Mouse (Mus musculus): Measurements from ENCODE around the gene Sdf2l1.
"Not testable (repeated sequence)": the region's sequence is repeated elsewhere in the genome, so short reads cannot be mapped to it uniquely, and the experiment has no call there.

Gene Sdf2l1

DNA sequence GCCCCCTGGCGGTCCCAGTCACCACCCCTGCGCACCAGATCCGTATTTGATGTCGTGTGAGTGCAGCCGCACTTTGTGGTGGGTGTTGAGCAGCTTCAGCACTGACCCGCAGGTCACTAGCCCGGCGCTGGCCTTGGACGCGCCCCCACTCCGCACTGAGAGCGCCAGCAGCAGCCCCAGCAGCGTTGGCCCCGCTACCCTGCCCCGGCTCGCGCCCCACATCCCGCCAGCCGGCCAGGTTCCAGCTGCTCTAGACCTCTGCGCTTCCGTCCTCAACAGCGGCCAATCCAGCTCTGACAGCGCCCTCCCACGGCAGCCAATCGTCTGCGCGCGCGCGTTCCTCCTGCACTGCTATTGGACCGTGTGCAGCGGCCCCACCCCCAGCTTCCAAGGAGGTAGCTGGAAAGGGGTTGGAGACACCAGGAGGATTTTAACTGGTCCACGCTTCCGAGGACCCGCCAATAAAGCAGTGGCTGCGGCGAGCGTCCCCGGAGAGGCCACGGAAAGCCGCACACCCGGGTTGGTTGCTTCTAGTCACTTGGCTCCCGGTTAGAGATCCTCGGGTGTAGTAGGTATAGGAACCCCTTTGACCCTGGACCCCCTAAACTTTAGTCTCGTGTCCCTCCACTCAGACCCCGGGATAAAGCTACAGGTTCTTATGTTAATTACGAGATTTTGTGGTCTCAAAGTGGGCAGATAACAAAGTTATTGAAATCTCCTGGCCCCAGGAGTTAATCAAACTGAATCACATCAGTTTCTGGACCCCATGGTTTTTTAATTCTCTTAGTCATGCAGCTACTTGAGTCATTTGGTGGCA, at the start of gene Sdf2l1:
Sdf2l1 (minus strand) TSS at position 295 of the 817 bp plus-strand sequence.
- DNase-seq, result peak; percentile 98

DNA sequence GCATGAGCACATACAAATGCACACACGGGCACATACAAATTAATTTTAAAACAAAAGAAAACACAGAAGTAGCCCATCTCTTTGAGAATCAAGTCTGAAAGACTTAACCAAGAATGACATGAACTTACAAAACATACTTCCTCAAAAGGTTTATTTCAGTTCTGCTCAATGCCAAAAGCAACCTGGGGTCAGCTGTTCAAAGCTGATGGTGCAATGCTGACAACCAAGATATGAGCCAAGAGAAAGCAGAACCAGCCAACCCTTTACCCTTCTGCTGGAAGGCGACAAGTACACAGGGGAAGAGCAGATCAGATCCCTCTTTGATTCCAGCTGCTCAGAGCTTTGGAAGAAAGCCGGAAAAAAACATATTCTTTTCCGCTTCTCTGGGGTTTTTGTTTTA, 49.2 kb upstream of the Sdf2l1 start:
- no peak for DNase-seq

DNA sequence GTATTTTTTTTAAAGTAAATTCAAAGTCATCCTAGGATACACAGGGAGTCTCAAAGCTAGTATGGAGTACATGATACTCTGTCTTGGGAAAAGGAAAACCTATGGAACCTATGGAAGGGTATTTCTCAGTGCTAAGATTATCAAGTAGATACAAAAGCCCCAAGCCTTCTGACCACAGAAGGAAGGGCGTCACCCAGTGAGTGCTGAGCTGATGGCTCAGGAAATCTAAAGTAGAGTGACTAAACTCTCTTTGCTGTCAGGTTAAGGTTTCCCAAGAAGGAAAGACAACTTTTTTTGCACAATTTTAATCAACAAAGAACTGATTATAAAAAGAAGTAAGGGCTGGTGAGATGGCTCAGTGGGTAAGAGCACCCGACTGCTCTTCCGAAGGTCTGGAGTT, 47.5 kb upstream of the Sdf2l1 start:
- DNase-seq, result no peak

DNA sequence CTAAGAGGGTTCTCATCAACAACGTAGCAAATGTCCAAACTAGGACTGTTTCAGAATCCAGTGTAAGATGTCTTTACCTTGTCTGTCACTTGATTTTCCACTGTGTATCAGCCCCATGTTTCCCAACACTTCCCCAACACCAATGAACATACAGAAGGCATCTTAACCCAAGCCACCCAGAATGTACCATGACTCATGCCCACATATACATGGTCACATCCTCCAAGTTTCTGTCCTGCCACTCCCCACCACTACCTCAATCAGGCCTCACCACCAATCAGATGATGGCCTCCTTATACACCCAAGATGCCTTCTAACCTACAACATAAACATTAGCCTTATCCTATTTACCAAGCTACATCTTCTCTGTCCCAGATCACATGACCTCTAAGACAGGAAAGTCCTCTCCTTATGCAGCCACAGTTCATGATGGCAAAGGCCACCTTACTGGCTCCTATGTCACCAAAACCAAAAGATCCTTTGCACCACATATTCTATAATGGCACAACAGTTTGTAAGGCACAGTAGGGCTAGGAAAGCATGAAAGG, 45.5 kb upstream of the Sdf2l1 start:
- DNase-seq, result no peak

DNA sequence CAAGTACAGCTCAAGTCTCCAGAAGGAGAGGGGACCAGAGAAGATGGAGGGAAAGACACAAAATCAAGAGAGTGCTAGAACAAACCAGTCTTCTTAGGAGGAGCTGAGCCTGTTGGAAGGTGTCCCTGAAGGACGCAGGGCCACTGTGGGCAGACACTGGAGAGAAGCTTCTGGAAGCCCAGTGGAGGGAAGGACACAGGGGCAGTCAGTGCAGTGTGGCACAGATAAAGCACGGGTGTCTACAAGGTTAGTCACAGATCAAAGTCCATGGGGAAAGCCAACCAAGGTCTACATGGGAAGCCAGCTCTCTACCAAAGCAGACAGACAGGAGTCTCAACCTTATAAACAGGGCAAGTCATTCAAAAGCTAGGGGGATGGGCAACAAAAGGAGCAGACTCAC, 43.6 kb upstream of the Sdf2l1 start:
- DNase-seq, result no peak

DNA sequence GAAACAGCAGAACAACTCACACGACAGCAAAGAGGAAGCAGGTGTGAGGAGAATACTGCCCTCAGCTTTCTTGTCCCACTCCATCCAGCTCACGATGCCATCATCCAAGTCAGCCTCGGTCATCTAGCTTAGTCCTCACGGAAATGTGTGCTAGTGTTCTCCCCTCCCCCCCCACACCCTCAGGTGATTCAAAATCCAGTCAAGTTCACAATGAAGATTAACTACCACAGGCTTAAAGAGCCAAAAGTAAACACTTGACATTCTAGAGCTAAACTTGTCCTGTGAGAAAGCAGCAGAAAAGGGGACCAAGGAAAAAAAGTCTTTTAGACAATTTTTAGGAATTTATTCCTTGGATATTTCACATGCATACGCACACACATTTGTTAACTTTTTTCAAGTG, 35.9 kb upstream of the Sdf2l1 start:
- DNase-seq, result no peak

DNA sequence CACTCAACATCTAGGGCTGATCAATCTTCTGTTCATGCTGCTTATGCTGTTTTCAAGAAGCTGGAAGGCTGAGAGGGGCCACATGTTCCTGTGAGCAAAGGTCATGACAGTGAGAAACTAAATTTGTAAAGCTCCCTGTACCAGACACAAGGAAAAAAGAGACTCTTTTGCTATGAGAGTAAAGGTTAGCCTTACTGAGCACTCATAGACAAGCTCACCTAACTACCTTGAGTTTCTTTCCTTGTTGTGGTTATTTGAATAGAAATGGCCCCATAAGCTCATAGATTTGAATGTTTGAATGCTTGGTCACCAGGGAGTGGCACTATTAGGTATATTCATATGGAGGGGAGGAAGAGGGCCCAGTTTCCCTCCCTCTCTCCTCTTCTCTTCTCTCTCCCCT, 35.0 kb upstream of the Sdf2l1 start:
- DNase-seq, result no peak

DNA sequence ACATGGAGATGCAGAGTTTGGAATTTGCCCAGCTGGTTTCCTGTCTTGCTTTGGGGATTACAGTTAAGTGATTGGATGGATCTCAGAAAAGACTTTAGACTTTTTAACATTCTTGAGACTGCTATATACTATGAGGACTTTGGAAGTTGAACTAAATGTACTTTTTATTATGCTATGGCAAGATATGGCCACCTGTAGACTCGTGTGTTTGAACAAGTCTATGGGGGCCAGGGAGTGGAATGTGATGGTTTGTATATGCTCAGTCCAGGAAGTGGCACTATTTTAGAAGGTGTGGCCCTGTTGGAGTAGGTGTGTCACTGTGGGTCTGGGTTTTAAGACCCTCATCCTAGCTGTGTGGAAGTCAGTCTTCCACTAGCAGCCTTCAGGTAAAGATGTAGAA, 33.3 kb upstream of the Sdf2l1 start:
- DNase-seq, result not testable (repeated sequence)

DNA sequence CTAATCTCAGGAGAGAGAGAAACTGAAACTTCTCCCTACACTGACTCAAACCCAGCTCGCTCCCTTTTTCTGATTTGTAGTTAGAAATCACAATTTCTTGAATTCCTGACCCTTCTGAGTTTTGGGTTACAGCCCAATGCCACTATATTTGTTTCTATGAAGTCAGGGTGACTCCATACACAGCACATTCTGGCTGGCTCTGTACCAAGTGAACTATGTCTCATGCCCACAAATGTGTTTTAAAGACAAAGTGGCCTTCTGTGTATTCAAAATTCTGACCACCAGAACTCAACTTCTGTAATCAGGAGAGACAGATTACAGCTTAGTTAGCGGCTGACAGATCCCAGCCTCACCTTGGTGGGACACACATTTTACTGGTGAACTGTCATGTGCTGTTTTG, 22.2 kb upstream of the Sdf2l1 start:
- DNase-seq, result peak; percentile 27

DNA sequence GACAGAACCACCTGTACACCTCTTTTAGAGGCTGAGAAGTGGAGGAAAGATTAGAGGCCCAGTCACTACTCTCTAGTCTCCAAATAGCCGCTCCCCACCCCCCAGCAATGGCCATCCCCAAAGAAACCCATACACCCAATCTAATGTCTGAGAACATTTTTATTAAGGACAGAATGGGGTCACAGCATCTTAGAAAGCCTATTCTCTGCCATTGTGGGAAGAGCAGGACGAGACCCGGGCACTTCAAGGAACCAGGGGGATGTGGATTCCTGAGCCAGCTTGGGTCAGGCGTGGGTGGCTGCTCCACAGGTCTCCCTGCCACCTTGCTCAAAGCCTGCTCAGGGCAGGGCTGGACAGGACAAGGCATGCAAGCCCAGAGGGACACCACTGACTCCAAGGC, 19.7 kb upstream of the Sdf2l1 start:
- DNase-seq, result no peak

DNA sequence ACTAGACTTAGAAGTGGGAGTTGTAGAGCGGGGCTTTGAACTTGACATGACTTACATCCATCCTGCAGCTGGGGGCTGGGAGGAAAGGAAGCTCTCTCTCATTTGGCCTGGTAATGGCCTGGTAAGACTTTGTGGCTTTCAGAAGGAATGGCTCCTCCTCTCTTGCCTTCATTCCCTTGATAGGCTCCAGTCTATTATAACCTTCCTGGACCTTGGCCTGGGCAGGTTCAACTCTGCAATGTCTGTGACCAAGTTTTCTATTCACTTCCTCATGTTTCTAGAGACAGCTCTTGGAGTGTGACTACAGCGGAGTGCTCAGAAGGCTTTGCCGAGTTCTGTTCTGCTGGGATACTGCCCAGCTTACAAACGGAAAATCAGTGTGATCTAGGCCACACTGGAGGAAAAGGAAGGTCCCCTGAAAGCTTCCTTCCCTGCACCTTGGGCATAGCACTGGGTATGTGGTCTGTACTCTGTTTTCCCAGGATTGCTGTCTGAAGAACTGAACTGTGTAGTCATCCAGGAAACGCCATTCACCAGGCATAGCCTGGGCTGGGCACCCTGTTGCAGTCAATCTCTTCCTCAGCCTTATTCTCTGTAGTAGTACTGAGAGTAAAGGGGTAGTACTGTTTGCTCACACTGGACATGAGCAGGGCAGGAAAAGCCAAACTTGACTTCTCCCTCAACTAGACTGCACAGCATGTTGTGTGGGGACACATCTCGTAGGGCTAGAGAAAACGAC, 18.5 kb upstream of the Sdf2l1 start:
- DNase-seq, result peak; percentile 25

DNA sequence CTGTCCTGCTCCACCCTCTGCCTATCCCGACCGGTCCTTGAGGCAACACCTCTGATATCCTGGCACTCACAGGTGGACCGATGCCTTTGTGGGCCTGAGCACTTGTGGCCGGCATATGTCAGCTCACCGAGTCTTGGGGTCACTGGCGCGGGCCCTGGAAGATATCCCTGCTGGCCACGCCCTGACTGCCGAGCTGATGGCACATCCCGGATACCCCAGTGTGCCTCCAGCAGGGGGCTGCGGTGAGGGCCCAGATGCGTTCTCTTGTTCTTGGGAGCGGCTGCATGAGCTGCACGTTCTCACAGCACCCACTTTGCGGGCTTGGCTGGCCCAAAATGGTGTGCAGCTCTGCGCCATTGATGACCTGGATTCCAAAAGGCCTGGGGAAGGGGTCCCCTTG, 15.9 kb upstream of the Sdf2l1 start:
- DNase-seq, result peak; percentile 22

DNA sequence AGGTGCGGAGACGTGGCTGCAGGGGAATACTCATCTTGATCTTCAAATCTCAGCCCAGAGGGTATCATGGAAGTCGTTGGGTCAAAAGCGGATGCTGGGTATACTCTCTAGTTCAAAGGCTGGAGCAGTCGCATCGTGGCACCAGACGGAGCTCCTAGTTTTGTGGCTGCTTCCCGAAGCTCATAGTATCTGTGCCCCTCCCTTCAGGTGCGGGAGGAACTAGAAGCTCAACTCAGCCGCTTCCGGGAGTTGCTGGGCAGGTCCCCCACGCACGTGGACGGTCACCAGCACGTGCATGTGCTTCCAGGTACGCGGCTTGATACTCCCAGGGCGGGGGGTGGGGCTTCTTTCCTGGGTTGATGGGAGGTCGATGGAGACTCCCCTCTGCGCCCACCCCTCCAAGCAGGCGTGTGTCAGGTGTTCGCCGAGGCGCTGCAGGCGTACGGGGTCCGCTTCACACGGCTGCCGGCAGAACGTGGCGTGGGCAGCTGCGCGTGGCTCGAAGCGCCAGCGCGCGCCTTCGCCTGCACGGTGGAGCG, 15.3 kb upstream of the Sdf2l1 start:
- peak; percentile 12 for DNase-seq

DNA sequence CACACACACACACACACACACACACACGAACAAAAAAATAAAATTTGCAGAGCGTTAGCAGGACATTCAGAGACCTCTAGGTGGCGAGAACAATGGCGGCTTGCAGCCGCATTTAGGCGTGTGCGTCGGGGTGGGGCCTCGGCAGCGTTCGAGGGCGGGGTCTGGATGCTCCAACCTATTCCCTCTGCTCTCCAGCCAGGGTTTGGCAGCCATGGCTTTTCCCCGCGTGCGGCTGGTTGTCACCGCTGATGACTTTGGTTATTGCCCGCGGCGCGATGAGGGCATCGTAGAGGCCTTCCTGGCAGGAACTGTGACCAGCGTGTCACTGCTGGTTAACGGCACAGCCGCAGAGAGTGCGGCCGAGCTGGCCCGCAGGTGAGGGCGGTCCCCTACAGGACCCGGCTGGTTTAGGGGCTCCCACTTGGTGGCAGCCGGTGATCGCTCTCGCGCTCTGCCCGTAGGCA, 14.6 kb upstream of the Sdf2l1 start, which contains the start of gene Ccdc116:
Ccdc116 (minus strand) TSS at position 458 of the 464 bp plus-strand sequence.
- DNase-seq, result peak; percentile 82

DNA sequence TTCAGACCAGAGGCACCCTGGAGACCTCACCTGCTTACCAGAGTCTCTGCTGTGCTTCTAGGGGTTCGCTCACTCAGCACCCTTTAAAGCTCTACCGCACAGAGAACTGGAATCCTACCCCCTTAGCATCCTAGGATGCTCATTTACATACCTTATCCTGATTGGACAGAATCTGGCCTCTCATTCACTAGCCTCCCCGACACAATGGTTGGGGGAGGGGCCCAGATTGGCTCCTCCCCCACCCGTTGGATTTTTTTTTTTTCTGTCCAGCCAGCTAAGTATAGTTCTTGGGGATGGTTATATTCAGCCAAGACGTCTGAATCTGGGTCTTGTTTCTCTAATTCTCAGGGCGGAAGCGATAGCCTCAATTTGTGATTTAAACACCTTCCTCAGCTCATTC, 12.2 kb upstream of the Sdf2l1 start, which contains the start of gene Ydjc:
Ydjc (plus strand) TSS at position 283 of the 400 bp plus-strand sequence.
- DNase-seq, result no peak

DNA sequence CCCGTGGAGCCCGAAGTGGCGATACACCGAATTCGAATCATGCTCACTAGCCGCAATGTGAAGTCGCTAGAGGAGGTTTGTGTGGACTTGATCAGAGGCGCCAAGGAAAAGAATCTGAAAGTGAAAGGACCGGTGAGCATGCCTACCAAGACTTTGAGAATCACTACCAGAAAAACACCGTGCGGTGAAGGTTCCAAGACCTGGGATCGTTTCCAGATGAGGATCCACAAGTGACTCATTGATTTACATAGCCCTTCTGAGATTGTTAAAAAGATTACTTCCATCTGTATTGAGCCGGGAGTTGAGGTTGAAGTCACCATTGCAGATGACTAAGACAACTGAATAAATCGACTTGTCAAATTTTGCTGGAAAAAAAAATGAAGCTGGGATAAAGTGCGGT, 5.2 kb upstream of the Sdf2l1 start:
- DNase-seq, result no peak

DNA sequence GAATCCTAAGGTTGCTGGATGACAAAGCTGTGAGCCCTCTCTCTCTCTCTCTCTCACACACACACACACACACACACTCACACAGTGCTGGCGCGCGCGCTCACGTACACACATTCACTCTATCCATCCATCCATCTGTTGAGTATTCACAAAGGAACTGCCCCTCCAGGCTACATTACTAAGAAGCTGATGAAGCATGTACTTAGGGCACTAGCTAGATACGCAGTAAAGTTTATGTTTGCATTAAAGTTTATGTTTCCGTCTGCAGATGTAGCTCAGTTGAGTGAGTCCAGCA, 670 bp upstream of the Sdf2l1 start:
- no peak for DNase-seq

DNA sequence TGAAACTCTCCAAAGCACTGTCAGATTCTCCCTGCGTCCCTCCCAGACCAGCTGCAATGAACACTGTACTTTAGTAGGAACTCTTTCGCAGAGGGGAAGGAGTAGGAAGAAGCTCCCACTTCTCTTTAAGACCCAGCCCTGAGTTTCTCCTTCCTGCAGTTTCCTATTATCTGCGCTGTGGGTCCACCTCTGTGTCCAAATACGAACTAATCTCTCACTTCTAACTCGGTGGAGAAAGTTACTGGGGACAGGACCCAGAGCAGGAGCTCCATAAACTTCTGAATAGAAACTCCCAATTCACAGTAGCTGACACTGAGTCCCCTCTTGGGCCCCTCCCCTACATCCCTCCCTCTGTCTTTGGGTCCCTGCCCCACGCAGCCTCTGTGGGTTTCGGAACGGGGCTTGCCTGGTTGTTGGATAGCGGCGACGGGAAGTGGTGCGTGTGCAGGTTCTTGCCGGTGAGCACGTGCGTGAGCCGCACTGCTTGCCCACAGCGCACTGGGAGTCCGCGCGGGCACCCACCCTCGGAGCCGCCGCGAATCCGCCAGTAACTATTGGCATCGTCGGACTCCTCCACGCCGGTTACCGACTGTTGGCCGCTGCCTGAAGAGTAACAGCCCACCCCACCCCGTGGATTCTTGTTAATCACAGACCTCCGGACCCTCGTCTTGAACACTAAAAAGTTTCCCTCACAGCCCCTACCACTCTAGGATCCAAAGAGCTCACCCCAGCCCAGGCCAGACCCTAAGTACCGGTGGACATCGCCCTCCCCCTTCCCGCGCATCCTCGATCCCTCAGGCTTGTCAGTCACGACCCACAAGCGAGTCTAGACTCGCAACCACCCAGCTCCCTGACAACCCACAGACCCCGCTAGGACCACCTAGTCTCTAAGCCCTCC, 743 bp downstream of the Sdf2l1 start:
- peak; percentile 17 for DNase-seq

DNA sequence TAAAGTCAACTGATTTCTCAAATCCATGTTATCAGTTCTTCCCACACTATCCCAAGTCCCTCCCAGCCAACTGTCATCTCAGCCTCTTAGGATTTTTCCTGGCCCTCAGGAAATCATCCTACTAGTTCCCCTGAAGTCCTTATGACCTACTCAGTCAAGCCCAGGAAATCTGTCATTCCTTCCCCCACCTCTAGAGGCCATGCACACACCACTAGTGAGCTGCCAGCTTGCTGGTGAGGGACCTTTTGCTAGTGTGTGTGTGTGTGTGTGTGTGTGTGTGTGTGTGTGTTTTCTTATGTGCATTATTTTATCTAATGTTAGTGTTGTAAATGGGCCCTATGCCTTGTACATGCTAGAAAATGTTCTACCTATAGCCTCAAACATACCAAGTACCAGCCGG, 4.9 kb downstream of the Sdf2l1 start:
- peak; percentile 65 for DNase-seq

DNA sequence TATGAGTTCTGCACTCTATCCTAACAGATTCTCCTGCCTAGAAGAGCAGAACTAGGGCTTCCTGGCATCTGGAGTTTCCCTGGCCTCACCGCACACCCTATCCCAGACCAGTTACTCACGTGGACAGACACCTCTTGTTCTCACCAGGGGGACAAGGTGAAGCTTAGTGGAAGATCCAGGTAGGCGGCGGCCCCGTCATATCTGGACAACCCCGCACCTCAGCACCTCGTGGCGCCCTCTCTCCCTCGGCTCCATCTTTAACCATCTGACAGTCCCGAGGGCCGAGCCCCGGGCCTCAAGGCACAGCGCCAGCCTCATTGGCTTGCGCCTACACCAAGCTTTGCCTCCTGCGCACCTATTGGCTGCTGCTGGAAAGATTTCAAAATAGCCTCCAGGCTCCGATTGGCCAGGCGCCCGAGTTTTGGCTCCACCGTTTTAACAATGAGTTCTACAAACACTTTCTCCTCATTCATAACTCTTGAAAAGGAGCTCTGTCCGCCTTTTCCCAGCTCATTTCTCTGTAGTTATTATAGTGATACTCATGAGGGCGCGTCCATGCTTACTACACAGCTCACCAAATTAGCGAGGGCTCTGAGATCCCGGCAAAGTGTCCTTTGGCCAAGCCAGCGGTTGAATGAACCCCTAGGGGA, 7.2 kb downstream of the Sdf2l1 start, which contains the start of gene 2610318N02Rik:
2610318N02Rik (minus strand) TSS at position 297 of the 650 bp plus-strand sequence.
- peak; percentile 81 for DNase-seq

DNA sequence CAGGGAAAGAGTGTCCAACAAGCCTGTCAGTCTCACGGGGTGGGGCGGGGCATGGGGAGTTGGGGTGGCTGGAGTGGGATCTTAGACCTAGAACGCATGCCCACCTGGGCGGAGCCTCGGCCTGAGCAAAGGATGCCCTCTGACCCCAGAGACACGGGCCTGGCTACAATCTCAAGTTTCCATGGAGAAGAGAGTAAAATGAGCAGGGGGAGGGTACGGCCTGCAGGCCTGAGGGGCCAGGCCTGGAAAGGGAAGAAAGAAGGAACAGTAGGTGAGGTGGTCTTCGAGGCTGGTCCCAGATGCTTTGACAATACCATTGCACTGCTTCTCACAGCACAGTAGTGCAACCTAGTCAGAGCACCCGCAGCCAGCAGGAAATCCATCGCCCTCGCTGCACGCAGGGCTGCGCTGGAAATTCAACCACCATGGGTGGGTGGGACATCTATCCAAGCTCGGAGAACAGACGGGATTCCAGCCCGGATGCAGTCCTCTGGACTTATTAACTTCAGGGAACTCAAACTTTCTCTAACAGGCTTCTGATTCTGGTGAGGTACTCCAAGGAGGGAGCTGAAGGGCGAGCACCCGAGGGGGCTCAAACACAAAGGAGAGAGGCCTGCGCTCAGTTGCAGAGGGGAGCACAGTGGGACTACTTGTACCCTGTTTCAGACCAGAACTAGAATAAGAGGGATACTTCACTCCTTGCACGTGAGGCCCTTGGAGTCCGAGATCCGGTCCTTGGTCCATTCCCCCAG, 7.9 kb downstream of the Sdf2l1 start:
- no peak for DNase-seq
